Mouse (Mus musculus) stomach, embryonic 16.5 days (tissue): ENCODE data around the gene Tmub2. TPM values are rescaled to one million over a fixed set of nuclear protein-coding genes. Genes with fewer than 3 reads are reported as not detected.

Experiments used
- ATAC-seq: fragments of 200-750 bp; cut with Nextera tagmentation; 2 replicates; pipeline ENCODE4 v1.8.0; 2017; ENCODE audit warnings: moderate number of reproducible peaks, moderate TSS enrichment; ENCODE audit not compliant: insufficient read depth, low FRiP score
- H3K27ac ChIP-seq: fragments of 300-500 bp; sonication (generic); 2 replicates; pipeline ENCODE4 v1.5.1; 2014; ENCODE audit warnings: low read length
- H3K27me3 ChIP-seq: fragments of 300-500 bp; sonication (generic); 2 replicates; pipeline ENCODE4 v1.6.1; 2014; ENCODE audit warnings: low read length, control low read depth, mixed read lengths; ENCODE audit not compliant: control insufficient read depth, insufficient read depth
- H3K36me3 ChIP-seq: fragments of 300-500 bp; sonication (generic); 2 replicates; pipeline ENCODE4 v1.6.1; 2014; ENCODE audit warnings: low read length; ENCODE audit not compliant: control insufficient read depth, insufficient read depth
- H3K4me1 ChIP-seq: fragments of 300-500 bp; sonication (generic); 2 replicates; pipeline ENCODE4 v1.6.1; 2014; ENCODE audit warnings: low read length, control low read depth, mixed read lengths; ENCODE audit not compliant: control insufficient read depth, insufficient read depth
- H3K4me2 ChIP-seq: fragments of 300-500 bp; sonication (generic); 2 replicates; pipeline ENCODE4 v1.6.1; 2014; ENCODE audit warnings: low read depth, low read length, mixed read lengths
- H3K4me3 ChIP-seq: fragments of 300-500 bp; sonication (generic); replicated peaks from 2 replicates; pipeline ENCODE4 v1.5.1; 2014; ENCODE audit warnings: mild to moderate bottlenecking, low read length
- H3K9ac ChIP-seq: fragments of 300-500 bp; sonication (generic); 2 replicates; pipeline ENCODE4 v1.6.1; 2014; ENCODE audit warnings: low read length
- H3K9me3 ChIP-seq: fragments of 300-500 bp; sonication (generic); replicated peaks from 2 replicates; pipeline ENCODE4 v1.6.1; 2016; ENCODE audit warnings: low read length, control low read depth; ENCODE audit not compliant: control insufficient read depth
- WGBS: fragments of 180-500 bp; shearing (Covaris S2); extraction: QIAGEN DNeasy Blood & Tissue Kit; methylation state at CpG from one replicate; pipeline ENCODE4 v1.1.7; 2014; 5-methylcytosine and 5-hydroxymethylcytosine counted together
- polyA plus RNA-seq: library from polyadenylated mRNA; unstranded; fragments of >200 nt; fragmentation: Nextera tagmentation; extraction: Ambion mirVana; gene quantifications from 2 replicates; pipeline ENCODE4 v1.2.1, GENCODE M21; 2015

Tmub2 gene
- polyA plus RNA-seq, 1 experiment from 2014 or later, result 53.0 TPM

GRCm38 (mm10) chr11:102288027-102288804, 3.5 kb downstream of the Tmub2 start:
- H3K4me1 ChIP-seq, result peaks cover 10% of the 10 kb centered on the region
- H3K27ac ChIP-seq, result no peak overlapping the region
- no peak overlapping the region for H3K4me2 ChIP-seq
- no peak overlapping the region for H3K9ac ChIP-seq
- peaks cover 11% of the 10 kb centered on the region; the same call in 1 of the 2 replicates for H3K36me3 ChIP-seq
- 83% methylated on average over 8 of the region's 8 CpGs for WGBS
- H3K4me3 ChIP-seq, result no peak overlapping the region
- no peaks in the 10 kb centered on the region for H3K9me3 ChIP-seq
- ATAC-seq, result no peak
- no peaks in the 10 kb centered on the region for H3K27me3 ChIP-seq

GRCm38 (mm10) chr11:102288913-102289312, 4.2 kb downstream of the Tmub2 start:
- no peak overlapping the region for H3K9ac ChIP-seq
- peaks cover 10% of the 10 kb centered on the region for H3K4me1 ChIP-seq
- 67% methylated on average over 2 of the region's 2 CpGs for WGBS

GRCm38 (mm10) chr11:102289511-102290100, 4.9 kb downstream of the Tmub2 start:
- Histone ChIP-seq H3K4me2 (no peak overlapping the region), H3K4me3 (no peak overlapping the region), H3K27me3 (no peaks in the 10 kb centered on the region), H3K9ac (no peak overlapping the region), H3K36me3 (peaks cover 11% of the 10 kb centered on the region; the same call in 1 of the 2 replicates), H3K27ac (no peak overlapping the region), H3K4me1 (peaks cover 13% of the 10 kb centered on the region), H3K9me3 (no peaks in the 10 kb centered on the region)
- WGBS, result 62% methylated on average over 6 of the region's 6 CpGs
- ATAC-seq, result no peak

More at GRCm38 (mm10) chr11:102288913-102289312, 4.2 kb downstream of the Tmub2 start:
- no peak overlapping the region for H3K4me2 ChIP-seq
- H3K9me3 ChIP-seq, result no peaks in the 10 kb centered on the region
- H3K27me3 ChIP-seq, result no peaks in the 10 kb centered on the region
- no peak overlapping the region for H3K27ac ChIP-seq
- H3K4me3 ChIP-seq, result no peak overlapping the region
- ATAC-seq, result no peak
- H3K36me3 ChIP-seq, result peaks cover 11% of the 10 kb centered on the region; the same call in 1 of the 2 replicates

GRCm38 (mm10) chr11:102290141-102290540, 5.4 kb downstream of the Tmub2 start:
- H3K4me3 ChIP-seq, result no peak overlapping the region
- 79% methylated on average over 4 of the region's 4 CpGs for WGBS
- H3K27ac ChIP-seq, result no peak overlapping the region
- H3K4me2 ChIP-seq, result no peak overlapping the region
- no peaks in the 10 kb centered on the region for H3K27me3 ChIP-seq
- ATAC-seq, result no peak
- peaks cover 18% of the 10 kb centered on the region for H3K4me1 ChIP-seq
- peaks cover 11% of the 10 kb centered on the region; the same call in 1 of the 2 replicates for H3K36me3 ChIP-seq
- no peak overlapping the region for H3K9ac ChIP-seq
- H3K9me3 ChIP-seq, result no peaks in the 10 kb centered on the region

GRCm38 (mm10) chr11:102291051-102291535, 6.4 kb downstream of the Tmub2 start:
- no peak overlapping the region for H3K4me3 ChIP-seq

DNA sequence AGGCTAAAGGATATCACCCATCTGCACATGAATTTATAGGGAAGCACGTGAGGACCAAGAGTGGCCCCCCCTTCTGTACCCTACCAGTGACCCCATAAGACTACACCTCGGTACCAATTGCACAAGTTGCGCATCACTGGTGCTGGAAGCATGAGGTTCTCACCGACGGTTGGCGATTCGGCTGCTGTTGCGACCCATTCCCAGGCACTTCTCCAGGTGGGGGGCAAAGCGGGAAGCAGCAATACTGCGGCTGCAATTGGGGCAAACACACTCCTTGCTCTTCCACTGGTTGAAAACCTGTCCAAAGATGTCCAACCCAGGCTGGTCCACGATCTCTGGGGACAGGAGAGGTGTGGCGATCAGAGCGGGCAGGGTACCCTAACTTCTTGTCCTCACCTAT, 9.2 kb downstream of the Tmub2 start:
- no peaks in the 10 kb centered on the region for H3K27me3 ChIP-seq
- peaks cover 8% of the 10 kb centered on the region; the same call in 1 of the 2 replicates for H3K36me3 ChIP-seq
- H3K27ac ChIP-seq, result no peak overlapping the region
- H3K4me3 ChIP-seq, result no peak overlapping the region
- peaks cover 20% of the 10 kb centered on the region; the same call in 1 of the 2 replicates for H3K4me1 ChIP-seq
- H3K9ac ChIP-seq, result 0 out of 2 replicates have a peak overlapping the region, but pooled peaks have one; percentile 97
- no peak overlapping the region for H3K4me2 ChIP-seq
- no peaks in the 10 kb centered on the region for H3K9me3 ChIP-seq
- 92% methylated on average over 13 of the region's 13 CpGs for WGBS
- ATAC-seq, result no peak

More at GRCm38 (mm10) chr11:102291051-102291535, 6.4 kb downstream of the Tmub2 start:
- 84% methylated on average over 11 of the region's 11 CpGs for WGBS
- Histone ChIP-seq H3K4me2 (no peak overlapping the region), H3K27ac (no peak overlapping the region), H3K9me3 (no peaks in the 10 kb centered on the region), H3K27me3 (no peaks in the 10 kb centered on the region), H3K9ac (no peak overlapping the region), H3K36me3 (peaks cover 11% of the 10 kb centered on the region; the same call in 1 of the 2 replicates), H3K4me1 (peaks cover 15% of the 10 kb centered on the region)
- no peak for ATAC-seq

DNA sequence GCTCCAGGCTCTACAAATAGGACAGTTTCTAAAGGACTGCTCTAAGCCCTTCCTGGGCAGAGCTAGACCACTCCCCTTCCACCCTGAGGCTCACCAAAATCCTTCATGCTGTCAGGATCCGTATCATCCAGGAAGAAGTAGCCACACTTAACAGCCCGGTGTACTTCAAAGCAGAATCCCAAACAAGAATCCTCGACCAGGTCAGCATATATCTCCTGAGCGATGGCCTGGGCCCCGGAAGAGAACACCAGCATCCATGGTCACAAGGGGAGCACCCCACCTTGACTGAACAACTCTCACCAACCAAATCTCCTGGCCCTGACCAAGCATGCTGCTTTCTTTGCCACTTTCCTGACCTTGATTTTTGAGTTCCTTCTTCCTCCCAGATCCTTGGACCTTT, 9.7 kb downstream of the Tmub2 start:
- Histone ChIP-seq H3K9ac (peak overlapping the region; percentile 97; the same call in 1 of the 2 replicates), H3K4me1 (peaks cover 20% of the 10 kb centered on the region; the same call in 1 of the 2 replicates), H3K27ac (no peak overlapping the region; the same call in 1 of the 2 replicates), H3K4me2 (peak overlapping the region; percentile 75), H3K9me3 (no peaks in the 10 kb centered on the region), H3K36me3 (peaks cover 8% of the 10 kb centered on the region; the same call in 1 of the 2 replicates), H3K27me3 (no peaks in the 10 kb centered on the region), H3K4me3 (no peak overlapping the region)
- no peak for ATAC-seq
- WGBS, result 61% methylated on average over 5 of the region's 5 CpGs

GRCm38 (mm10) chr11:102294887-102295597, 10.3 kb downstream of the Tmub2 start:
- WGBS, result 55% methylated on average over 12 of the region's 12 CpGs
- no peaks in the 10 kb centered on the region; the same call in 1 of the 2 replicates for H3K9me3 ChIP-seq
- H3K9ac ChIP-seq, result peak overlapping the region; percentile 97
- ATAC-seq, result no peak
- H3K4me1 ChIP-seq, result peaks cover 20% of the 10 kb centered on the region; the same call in 1 of the 2 replicates
- no peaks in the 10 kb centered on the region for H3K27me3 ChIP-seq
- peak overlapping the region; percentile 88 for H3K4me3 ChIP-seq
- peak overlapping the region; percentile 75 for H3K4me2 ChIP-seq
- H3K27ac ChIP-seq, result peak overlapping the region; percentile 99
- peaks cover 8% of the 10 kb centered on the region; the same call in 1 of the 2 replicates for H3K36me3 ChIP-seq
